Mouse (Mus musculus): ENCODE results near the gene Gbp7.
"Not testable (repeated sequence)": the region's sequence is repeated elsewhere in the genome, so short reads cannot be mapped to it uniquely, and the experiment has no call there.

The Gbp7 gene

DNA sequence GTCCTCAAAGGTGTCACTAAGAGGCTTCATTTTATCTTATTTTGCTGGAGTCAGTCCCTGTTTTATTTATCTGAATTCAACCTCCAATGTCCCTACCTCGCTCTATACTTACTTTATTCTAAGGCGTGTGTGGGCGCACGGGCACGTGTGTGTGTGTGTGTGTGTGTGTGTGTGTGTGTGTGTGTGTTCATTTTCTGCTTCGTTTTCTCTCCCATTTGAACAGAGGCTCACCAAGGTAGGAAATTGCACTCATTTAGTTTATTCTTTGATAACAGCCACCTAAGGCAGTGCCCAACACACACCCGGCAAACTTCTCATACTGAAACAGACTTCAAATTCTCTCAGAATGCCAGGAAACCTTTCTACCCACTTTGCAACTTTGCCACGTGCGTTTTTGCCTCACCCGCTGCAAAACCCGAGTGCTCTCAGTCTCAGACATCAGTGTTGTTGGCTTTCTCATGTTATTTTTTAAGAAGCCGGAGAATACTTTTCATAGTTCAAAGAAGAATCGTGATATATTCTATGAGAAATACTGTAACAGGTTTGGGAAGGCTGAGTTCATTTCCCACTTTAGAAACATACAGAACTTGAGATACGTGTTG, 31.0 kb downstream of the Gbp7 start:
- DNase-seq (ENCODE audit: low read depth), result no peak

- DNase-seq (ENCODE audit: low read depth), result no peak
These were observed 31.5 kb downstream of the Gbp7 start for GRCm38 (mm10) chr3:142561666-142562065.

DNA sequence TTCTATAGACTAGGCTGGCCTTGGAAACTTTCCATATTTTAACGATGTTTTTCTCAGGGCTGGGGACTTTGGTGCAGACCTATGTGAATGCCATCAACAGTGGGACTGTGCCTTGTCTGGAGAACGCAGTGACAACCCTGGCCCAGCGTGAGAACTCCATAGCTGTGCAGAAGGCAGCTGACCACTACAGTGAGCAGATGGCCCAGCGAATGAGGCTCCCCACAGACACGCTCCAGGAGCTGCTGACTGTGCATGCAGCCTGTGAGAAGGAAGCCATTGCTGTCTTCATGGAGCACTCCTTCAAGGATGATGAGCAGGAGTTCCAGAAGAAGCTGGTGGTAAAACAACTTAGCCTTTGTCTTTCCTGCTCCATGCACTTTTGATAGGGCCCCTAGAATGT, 37.3 kb downstream of the Gbp7 start:
- not testable (repeated sequence) for DNase-seq (ENCODE audit: low read depth)

DNA sequence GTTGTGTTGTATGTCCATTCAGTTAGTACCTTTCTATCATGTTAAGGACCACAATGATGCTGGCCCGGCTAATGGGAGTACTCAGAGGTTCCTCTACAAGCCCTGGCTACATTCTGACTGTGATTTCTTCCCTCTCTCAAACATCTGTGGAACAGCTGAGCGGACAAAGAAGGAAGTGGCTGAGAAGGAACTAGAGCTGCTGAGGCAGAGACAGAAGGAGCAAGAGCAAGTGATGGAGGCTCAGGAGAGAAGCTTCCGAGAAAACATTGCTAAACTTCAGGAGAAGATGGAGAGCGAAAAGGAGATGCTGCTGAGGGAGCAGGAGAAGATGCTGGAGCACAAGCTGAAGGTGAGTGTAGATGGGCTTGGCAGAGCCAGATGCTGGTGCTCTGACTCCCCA, 40.6 kb downstream of the Gbp7 start:
- no peak for DNase-seq (ENCODE audit: low read depth)

GRCm38 (mm10) chr3:142577108-142577507, 47.0 kb downstream of the Gbp7 start:
- DNase-seq (ENCODE audit: low read depth), result no peak

- no peak for DNase-seq (ENCODE audit: low read depth)
These were observed 48.2 kb downstream of the Gbp7 start for GRCm38 (mm10) chr3:142578342-142578741.

GRCm38 (mm10) chr3:142583067-142583466, 52.9 kb downstream of the Gbp7 start:
- no peak for DNase-seq (ENCODE audit: low read depth)

DNA sequence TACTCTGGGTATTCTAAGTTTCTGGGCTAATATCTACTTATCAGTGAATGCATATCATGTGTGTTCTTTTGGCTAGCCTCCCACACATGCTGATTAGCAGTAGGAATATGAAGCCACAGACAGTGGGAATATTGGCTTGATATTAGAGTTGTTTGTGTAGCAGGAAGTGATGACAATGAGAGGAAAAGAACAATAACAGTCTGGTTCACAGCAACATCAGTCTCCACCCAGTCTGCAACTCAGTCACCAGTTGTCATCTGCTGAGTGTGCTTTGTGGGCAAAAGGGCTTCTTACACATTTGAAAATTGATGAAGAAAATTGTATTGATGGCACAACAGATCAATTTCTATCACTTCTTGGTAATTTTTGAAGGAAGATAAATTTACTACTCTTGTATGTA, 57.2 kb downstream of the Gbp7 start:
- no peak for DNase-seq (ENCODE audit: low read depth)

GRCm38 (mm10) chr3:142588888-142589287, 58.7 kb downstream of the Gbp7 start:
- DNase-seq (ENCODE audit: low read depth), result no peak

DNA sequence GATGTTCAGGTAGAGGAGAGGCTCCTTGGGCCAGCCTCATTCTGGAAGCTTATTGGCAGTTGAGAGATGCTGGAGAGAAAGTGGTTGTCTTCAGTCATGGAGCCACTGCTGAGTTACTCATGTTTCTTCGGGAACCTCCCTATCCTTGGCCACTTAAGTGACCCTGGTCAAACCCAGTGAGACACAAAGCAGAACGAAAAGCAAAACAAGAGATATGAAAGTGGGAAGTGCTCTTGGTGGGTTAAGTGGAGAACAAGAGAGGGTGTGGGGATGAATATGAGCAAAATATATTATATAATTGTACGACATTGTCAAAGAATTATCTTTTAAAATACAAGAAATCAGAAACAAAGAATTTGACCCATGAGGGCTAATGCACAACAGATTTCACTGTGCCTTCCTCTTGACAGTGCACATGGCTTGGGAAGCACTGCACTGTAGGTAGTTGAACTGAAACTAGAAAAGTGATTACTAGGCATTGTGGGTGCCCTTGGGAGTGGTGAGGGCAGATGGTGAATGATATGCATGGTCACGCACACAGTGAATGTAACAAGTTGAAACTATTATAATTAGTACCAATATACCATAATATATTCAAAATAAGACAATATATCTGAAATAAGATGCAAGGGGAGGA, 60.4 kb downstream of the Gbp7 start:
- DNase-seq (ENCODE audit: low read depth), result peak; percentile 6

- DNase-seq (ENCODE audit: low read depth), result no peak
These were observed 64.4 kb downstream of the Gbp7 start, which contains the start of gene Gbp2b for GRCm38 (mm10) chr3:142594547-142594946. Gene Gbp2b, plus strand, starts transcription at chr3:142594847.

GRCm38 (mm10) chr3:142597923-142598322, 67.8 kb downstream of the Gbp7 start:
- no peak for DNase-seq (ENCODE audit: low read depth)

Data from c-Kit-positive CD71-negative TER-119-negative erythroid progenitor cells, embryonic 14.5 days (primary cell).